Mouse (Mus musculus): ENCODE data around the gene Gm45623.

GRCm38 (mm10) chr13:56766211-56766610 lies 12.6 kb upstream of the Gm45623 start:
- TF ChIP-seq CTCF (IDR thresholded peaks at IDR 0.05; ENCODE audit: low read depth) (no peak), EP300 (IDR thresholded peaks at IDR 0.05; ENCODE audit: low read depth) (no peak)

Measured in liver, postnatal 0 days (tissue).